Mouse (Mus musculus): ENCODE measurements around the gene Arg1.

Arg1 gene

DNA sequence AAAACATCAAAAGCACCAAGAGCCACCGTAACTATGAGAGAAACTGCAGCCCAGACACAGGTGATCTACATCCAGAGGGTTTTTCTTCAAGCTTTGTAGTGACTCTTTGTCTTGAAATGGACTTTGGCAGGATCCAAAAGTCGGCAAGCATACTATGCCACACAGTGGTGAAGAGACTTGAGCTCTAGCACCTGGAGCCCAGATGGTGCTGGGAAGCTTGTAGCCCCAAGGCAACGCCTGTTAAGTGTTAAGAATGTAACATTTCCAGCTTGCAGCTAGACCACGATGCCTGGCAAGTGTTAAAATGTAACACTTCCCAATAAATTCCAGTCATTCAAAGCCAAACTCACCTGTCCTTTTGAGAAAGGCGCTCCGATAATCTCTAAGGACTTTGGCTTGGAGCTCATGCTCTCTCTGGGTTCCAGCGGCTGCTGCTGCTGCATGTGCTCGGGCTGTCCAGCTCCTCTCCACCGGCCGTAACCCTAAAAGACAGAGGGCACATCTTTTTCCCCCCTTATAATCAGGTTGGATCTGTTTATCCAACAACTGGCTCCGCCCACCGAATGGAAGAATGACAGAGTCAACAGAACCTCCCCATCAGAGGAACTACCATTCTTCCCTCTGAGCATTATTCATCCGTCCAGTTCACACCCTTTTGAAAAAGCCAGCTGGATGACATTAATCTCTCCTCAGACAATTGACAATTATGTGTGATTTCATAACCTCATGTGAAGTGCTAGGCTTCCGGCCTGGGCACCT lies at the start of gene Arg1:
TSS of gene Arg1 (minus strand) at position 523 of the 759 bp plus-strand sequence.
- DNase-seq = no peak

DNA sequence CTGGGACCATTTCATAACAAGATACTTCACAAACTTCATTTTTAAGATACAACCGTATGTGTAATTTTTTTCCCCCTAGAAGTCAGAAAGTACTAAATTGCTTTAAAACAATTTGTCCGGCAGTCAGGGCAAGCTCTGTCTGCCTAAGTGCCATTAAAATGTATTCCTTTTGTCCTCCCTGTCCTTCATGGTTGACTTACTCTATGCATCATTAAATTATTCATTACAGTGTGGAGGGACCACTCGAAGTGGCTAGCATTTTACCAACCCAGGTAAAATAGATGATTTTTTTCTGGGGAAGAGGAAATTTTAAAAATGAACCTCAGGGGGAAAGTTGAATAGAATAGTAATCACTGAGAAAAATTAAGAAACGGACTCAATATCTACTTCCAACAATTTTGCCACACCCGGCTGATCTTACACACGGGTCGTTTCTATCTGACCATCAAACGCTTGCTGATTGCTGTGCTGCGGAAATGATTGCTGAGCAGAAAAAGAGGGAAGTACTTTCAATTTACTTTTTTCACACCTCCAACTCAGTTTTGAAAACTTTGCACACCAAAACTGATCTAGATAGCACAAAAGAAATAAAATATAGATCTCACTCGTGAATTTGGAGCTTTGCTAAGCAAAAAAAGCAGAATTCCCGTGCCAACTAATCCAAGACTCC lies 46.7 kb upstream of the Arg1 start:
- no peak for DNase-seq

DNA sequence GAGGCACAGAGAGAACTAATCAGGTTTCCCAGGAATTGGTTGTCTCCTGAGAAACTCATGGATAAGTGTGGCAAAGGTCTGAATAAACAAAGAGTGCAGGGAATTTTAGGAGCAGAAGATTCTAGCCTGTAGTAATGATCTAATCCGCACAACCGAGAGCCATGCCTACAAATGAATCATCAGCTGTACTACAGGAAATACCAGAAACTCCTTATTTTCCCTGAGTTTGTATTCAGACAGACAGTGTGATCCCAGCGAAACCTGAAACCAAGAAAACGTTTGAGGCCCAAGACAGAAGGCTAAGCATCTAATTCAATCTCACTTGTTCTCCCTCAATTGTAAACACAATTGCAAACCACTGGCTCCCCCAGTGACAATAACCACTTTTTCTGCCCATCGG lies 46.1 kb upstream of the Arg1 start:
- DNase-seq = no peak

DNA sequence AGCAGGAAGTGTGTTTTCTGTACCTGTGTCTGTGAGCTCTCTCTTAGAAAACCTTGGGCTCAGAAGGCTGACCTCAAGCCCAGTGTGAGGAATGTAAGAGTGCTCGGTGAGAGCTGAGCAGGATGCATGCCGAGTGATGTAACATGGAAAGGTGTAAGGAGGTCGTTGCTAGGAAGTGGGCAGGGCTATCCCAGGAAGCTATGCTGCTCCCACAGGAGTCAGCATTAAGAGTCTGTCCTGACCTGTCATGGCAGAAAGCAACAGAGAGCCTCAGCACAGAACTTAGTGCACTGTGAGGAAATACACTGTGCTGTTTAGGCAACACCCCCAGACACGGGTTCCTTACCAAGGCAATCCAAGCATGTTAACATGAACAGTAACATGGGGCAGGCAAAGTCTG lies 45.6 kb upstream of the Arg1 start:
- no peak for DNase-seq

DNA sequence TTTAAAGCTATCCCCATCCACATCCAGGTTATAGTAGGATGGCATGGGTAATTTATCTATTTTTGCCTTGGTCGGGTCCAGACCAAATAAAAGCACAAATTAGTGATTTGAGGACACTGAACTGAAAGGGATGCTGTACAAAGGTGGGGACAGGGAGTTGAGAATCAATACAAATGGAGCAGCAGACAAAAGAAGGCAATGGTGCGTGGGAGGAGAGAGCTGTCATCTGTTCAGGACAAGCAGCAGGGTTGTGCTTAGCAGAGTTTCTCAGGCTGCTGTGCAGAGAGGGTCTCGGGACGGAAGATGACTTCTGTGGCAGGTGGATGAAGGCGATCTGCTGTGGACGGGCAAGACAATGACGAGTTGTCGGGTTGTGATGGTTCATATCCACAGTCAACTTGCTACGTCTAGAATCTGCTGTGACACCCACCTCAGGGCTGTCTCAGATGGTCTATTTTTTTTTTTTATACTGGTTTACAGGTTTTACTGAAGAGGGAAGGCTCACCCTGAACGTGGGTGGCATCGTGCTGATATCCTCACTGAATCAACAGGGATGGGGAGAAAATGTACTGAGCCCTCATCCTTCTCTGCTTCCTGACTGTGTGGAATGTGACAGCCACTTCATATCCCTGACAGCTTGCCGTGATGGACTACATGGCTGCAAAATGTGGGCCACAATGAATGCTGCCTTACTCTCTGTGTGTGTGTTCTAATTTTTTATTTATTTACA lies 38.7 kb upstream of the Arg1 start:
- DNase-seq = no peak

DNA sequence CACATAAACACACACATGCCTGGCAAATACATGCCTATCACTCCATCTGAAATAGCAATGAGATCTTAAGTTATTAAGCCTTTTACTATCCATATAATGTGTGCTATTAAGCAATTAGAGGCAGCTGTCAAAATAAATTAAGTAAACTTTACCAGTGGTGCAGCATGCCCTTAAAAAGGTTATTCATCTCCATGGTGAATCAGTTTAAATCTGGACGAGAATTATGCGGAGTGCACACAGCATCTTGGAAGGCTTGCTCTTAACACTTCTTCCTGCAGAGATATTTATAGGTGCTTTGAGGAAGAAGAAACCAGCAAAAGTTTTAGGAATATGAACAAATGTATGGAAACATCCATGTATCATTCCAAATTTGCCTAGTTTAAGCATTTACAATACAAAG lies 34.6 kb upstream of the Arg1 start:
- DNase-seq = no peak

DNA sequence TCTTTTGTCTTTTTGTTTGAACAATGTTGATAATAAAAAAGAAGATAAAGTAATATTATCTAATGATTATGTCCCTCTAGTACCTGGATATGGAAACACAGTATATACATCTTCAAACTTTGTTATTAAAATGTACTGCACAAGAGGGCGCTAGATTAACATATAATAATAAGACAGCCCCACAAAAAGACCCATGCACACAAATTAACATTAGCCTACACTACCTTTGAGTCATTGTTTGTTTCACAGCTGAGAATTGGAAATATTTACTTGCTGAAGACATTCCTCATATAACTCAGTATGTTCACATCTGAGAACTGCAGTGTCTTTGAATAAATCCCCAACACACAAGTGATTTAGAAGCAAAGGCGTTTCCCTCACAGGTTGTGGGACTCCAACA lies 33.8 kb upstream of the Arg1 start:
- DNase-seq = peak; percentile 32

DNA sequence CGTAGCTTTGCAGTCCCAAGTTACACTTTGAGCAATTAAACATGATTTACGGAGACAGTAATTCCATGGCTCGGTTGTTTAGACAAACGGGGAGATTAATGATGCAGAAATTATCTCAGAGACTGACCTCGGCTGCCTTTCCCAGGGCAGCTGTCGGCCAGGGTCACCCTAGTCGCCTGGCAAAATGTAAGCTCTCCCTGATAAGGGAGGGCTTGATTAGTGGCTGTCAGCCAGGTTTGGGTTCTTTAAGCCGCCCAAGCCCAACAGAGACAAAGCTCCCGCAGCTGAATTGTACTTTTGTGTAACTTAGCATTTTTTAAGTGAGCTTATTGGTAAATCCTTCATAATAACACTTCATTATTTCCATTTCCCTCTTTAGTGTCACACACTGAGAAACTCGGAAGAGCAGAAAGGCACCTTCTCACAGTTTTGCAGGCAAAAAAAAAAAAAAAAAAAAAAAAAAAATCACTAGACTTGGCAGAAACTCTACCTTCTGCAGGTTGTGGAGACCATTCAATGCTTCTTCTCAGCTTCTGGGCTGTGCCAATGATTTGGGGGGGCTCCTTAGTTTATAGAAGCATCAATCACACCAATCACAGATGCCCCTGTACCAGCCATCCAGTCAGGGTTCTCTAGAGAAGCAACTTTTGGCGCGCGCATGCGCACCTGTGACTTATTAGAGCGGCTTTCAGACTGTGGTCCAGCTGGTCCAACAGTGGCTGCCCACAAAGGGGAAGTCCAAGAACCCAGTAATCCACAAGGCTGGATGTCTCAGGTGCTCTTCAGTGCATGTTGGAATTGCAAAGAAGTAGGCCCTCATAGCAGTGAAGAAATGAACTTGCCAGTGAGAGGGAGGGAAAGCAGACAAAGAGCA lies 32.0 kb upstream of the Arg1 start:
- peak; percentile 25 for DNase-seq

DNA sequence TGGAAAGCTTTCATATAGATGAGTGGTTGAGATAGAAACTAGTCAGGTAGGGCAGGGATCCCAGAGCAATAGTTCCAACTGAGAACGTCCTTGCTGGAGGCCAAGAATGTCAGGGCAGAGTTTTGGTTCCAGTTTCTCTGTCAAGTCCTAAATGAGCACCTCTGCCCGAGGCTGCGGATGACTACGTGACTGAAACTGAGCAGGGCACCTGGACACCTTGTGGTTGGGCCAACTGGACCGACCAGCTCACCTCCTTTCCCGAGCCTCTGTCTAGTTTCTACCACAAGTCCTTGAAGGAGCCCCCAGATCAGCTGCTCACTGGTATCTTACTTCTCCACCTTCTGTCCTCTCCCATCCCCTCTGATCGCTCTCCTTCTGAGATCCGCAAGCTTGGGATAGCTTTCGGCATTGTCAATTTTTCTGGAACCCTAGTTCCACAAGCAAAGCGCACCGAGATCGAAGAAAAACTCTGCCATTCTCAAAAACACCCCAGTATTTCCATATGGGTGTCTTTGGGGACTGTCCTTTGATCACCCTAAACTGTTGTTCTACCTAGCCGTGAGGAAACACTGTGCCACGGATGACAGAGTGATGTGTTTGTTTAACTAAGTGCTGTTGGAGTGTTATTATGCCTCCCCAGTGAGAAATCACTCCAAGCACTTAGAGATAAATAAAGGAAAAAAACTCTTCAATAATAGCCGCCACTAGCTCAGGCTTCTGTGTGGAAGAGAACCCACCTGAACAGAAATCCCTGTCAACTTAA lies 31.2 kb upstream of the Arg1 start:
- DNase-seq = no peak

DNA sequence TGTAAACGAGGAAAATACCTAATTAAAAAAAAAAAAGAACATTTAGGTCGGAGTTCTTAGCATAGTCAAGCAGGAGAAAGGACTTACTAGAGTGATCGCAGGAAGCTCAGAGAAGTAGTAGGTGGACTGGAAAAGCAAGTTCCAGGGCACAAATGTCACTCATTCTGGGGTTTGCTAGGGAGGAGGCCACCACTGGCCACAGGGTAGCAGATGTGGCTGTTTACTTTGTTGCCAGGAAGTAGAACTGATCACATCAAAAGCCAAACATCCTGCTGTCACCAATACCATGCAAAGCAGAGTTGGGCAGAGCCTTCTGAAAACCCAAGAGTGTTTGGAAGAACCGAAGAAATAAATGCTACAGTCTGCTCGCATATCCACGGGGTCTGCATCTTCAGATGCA lies 26.6 kb upstream of the Arg1 start:
- DNase-seq = no peak

DNA sequence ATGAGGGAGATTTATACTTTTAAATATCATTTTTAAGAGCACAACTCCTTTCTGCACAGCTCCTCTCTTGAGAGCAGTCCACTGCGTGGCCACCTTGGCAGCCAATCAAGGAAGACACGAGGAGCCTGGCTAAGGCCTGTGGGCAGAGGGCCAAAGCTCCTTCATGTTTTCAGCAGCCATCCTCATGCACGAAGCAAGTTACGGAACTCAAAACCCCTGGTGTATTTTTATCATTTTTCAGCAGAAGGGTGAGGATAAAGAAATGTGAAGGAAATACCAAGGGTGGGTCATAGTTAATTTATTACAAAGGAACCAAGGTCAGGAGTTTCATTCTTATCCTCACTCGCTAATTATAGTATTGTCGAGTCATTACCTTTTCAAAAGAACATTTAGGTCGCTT lies 25.3 kb upstream of the Arg1 start:
- no peak for DNase-seq

DNA sequence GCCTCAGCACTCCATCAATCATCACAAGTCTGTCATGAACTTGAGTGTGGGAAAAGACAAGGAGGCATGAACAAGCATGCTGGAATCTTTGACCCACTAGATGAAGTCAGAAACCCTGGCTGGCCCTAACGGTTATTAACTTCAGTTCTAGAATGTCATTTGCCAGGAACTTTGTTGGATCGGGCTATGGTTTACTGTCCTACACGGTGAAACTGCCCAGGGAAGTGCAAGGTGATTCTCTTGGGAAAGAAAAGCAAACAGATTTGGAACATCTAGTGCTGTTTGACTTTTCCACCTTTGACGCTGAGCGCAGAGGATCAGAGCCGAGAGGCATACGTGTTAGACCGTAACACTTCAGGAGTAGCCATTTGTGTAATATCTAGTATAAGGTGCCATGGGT lies 24.3 kb upstream of the Arg1 start:
- no peak for DNase-seq

DNA sequence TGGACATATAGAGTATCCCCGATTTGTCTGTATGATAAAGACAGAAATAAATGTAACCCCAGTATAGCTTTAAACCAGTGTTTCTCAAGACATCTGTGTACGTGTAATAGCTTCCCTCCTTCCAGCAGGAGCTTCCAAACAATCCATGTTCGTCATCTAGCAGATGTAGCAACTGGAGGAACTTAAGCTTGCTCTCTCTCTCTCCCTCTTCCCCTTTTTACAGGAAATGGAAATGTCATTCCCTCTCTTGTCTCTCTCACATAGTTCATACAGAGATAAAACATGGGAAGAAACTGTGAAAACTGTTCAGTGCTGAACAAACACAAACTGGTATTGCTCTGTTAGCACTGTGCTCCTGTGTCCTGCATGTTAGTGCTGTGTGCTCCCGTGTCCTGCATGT lies 22.9 kb upstream of the Arg1 start:
- DNase-seq = no peak

DNA sequence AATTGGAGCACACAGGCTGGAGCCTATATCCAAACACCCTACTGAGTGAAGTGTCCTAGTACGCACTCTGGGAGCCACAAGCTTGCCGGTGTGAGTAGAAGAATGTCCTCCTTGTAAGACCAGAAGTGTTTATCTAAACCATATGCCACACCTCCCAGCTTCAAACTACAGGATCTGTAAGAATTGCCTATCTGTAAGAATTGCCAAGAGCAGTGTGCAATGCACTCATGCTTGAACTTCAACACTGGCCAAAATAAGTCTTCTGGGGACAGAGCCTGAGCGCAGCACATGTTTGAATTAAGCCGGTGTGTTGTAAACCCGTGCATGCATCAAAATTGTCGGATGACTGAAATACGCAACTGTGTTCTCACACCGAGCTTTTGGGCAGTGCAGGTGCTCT lies 21.0 kb upstream of the Arg1 start:
- no peak for DNase-seq

DNA sequence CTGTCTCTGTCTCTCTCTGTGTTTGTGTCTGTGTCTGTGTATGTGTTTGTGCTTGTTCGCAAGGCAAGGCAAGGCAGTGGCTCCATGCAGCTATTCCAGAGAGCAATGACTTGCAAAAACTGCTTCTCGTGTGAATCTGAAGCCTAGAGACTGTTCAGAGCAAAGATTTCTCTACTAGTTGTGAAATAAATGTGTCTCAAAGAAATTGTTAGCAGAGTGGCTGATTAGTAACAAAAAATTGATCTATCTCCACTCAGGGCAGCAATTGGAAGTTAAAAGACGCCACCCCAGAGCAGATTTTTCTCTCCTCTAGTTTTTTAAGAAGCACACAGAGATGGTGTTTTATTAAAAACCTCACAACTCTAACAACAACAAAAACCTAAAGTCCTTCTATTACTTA lies 20.6 kb upstream of the Arg1 start:
- DNase-seq = no peak

DNA sequence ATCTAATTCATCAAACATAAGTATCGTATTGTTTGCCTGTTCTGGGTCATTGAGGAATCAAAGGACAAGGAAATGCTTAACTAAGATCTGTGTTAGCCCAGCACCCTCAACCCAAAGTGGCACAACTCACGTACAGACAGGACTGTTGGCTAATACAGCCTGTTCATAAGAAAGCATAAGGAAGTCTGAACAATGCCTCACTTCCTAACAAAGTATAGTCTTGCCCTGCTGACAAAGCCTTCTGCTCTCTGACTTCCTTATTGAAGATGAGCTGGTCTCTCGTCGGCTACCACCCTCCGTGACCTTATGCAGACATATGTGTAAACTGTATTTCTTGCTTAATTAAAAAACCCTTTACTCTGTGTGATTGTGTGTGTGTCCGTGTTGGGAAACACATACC lies 2.9 kb upstream of the Arg1 start:
- DNase-seq = no peak

DNA sequence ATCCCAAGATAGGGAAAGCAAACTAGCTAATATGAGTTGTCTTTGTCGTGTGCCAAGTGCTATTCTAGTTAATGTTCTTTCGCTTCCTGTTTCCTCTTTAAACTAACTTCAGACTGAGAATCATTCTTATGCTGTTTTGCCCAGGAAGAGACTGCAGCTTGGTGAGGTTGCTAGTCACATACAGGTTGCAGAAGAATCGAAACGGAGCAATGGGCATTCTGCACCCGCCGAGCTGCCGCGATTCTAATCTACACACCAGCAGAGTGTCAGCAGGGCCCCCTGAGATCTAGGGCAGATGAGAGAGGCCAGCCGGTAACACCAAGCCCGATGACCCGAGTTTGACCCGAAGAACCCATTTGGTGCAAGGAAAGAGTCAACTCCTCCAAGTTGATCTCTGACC lies 788 bp upstream of the Arg1 start:
- DNase-seq = no peak

DNA sequence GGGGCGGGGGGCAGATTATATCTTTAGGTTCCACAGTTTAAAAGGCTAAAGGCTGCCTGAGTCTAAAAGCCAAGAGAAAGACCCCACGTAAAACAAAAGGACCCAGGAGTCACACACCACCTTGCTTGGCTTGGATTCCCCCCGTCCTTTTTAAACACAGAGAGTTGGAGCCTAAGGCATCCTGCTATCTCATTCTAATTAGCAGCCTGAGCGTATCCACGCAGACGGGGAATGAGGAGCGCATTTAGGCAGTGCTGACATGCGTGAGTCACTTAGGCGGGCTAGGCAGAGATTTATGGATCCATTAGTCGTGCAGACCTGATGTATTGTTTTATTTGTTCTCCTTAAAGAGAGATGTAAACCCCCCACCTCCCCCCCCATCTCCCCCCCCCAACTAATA lies 904 bp downstream of the Arg1 start:
- DNase-seq = no peak

DNA sequence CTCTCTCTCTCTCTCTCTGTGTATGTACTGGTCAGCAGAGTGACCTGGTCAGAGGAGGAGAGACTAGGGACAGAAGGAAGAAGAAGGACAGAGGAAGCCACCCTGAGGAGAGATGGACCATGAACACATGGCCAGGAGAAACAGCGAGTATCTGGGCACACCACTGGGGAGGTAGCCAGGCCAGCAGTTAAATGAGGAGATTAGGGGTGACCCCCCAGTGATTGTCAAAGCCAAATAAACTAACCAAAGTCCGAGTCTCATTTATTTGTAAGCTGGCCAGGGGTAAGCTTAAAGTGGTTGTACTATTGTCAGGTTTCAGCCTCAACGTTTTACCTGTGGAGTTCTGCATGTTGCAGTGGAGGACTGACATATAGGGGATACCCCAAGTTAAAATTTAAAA lies 3.0 kb downstream of the Arg1 start:
- DNase-seq = no peak

DNA sequence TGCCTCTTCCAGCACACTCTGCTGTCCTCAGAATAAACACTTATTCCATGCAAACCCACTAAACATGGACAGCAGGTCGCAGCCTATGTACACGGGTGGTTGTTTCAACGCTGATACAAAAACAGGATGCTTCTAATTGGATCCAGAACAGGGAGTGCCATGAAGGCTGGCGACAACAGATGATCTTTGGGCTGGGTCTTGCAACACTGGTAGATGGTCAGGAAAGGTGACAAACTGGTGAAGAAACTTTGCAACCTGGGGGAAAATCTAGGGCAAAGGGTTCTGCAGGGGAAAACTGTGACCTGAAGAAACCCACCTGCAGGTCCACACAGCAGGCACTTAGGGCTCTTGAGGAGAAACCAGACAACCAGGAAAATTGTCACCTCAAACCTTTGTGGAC lies 4.3 kb downstream of the Arg1 start:
- DNase-seq = no peak

DNA sequence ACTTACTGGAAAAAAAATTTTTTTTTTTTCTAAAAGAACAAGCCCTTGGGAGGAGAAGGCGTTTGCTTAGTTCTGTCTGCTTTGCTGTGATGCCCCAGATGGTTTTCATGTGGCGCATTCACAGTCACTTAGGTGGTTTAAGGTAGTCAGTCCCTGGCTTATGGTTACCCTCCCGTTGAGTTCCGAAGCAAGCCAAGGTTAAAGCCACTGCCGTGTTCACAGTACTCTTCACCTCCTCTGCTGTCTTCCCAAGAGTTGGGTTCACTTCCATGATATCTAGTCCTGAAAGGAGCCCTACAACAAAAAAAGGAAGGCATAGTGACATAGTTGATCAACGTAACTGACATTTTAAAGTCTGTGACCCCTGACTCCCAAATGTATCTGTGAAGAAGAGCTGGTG lies 11.8 kb downstream of the Arg1 start:
- DNase-seq = no peak

DNA sequence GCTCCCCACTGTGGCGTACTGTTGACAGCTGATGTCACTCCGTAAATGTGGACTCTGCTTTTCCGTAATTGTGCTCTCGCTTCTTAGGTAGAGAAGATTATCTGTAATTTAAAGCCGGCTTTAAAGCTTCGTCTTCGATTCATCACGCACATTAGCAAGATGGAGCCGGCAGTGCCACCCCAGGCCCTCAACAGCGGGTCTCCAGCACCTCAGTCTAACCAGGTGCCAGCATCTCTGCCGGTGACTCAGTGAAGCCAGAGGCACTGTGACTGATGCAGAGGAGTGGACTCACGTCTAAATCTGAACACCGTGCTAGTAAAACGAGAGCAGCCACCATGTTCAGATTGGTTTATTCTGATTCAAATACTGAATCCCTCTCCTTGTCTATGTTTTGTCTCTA lies 14.7 kb downstream of the Arg1 start:
- DNase-seq = no peak

DNA sequence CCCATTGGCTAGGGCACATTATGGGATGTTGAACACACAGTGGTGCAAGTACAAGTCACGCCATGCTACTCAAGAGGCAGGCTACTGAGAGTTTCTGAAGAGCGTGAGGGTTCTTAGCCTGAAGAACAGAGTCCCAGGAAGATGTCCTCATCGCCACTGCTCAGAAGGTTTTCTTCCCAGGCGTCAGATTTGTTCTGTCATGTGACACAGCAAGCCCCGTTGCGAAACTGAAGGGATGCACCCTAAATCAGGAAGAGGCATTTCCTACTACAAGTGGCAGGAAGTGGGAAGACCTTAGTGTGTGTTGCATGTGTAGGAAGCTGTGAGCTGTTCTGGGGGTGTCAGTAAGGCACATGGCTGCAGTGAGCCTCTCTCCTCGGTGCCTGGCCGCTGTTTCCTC lies 16.1 kb downstream of the Arg1 start:
- DNase-seq = no peak

All from kidney, adult 9 months (tissue).